Mouse (Mus musculus): Measurements from ENCODE around the gene Eif4b.

Eif4b gene

GRCm38 (mm10) chr15:102116753-102117415 lies 43.3 kb downstream of the Eif4b start:
- DNase-seq (ENCODE audit: low spot score): no peak

GRCm38 (mm10) chr15:102117461-102118443 lies 44.2 kb downstream of the Eif4b start:
- DNase-seq (ENCODE audit: low spot score): no peak

DNA sequence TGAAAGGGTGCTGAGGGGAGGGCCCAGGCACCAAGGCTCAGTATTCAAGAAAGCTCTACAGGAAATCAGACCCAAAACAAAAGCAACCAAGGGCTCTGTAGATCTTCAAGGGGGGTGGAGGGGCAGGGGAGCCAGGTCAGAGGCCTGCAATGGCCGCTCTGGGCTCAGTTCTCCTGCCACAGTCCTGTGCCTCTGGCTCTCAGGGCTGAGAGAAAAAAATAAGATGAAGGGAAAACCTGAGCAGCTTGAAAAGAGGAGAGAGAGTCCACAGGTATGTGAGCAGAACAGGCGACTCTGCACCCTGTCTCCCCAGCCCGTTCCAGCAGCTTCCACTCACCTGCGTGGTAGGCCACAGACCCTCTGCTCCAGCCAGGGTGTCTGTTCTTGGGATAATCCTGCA lies 45.0 kb downstream of the Eif4b start:
- DNase-seq (ENCODE audit: low spot score): no peak

DNA sequence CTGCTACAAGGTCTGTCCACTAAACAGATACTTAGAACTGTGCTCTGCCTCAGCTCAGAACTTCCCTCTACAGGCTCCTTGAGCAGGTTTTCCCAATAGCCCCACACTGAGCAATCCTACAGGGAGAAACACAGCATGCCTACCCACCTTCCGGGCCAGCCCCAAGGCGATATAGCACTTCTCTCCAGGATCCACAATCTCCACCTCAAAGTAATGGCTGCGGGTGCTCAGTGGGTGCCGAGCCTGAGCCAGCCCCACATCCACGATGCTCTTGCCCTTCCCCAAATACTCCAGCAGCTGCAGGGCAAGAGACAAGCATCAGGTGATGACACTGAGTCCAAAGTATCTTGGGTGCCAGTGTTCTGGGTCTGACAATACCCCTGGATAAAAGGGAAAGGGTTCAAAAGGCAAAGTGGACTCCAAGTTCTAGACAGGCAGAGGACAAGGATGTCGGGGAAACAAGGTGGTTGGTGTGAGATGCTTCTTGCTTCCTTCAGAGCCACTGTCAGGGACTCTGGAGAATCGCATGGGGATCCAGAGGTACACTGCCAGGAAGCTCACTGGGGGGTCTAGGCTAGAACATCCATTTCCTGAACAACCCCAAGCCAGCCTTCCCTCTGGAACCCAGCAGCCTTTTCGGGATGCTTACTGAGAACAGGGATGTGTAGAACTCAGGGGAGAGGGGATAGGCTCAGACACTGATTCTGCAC lies 45.7 kb downstream of the Eif4b start:
- DNase-seq (ENCODE audit: low spot score): no peak

GRCm38 (mm10) chr15:102119831-102120170 lies 46.2 kb downstream of the Eif4b start:
- no peak for DNase-seq (ENCODE audit: low spot score)

DNA sequence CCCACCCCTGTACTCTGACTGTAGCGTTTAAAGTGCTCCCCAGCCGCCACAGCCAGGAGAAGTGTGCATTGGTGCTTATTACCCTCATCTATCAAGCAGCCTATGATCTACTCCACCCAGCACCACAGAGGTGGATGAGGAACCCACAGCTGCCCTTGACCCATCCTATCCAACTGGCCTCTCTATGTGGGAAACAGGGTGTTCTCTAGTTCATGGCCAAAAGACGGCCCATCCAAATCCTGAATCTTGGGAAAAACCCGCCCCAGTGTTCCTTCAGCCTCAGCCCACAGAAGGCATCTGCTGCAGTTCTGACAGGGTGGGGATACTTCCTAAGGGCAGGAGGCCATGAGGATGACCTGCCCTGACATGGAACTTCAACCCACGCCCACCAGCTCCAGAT lies 47.0 kb downstream of the Eif4b start:
- DNase-seq (ENCODE audit: low spot score): no peak

- no peak for DNase-seq (ENCODE audit: low spot score)
Observed at GRCm38 (mm10) chr15:102126303-102126702, 52.7 kb downstream of the Eif4b start.

- no peak for DNase-seq (ENCODE audit: low spot score)
Observed at GRCm38 (mm10) chr15:102133314-102133713, 59.7 kb downstream of the Eif4b start.

- no peak for DNase-seq (ENCODE audit: low spot score)
Observed at GRCm38 (mm10) chr15:102134709-102135108, 61.1 kb downstream of the Eif4b start.

DNA sequence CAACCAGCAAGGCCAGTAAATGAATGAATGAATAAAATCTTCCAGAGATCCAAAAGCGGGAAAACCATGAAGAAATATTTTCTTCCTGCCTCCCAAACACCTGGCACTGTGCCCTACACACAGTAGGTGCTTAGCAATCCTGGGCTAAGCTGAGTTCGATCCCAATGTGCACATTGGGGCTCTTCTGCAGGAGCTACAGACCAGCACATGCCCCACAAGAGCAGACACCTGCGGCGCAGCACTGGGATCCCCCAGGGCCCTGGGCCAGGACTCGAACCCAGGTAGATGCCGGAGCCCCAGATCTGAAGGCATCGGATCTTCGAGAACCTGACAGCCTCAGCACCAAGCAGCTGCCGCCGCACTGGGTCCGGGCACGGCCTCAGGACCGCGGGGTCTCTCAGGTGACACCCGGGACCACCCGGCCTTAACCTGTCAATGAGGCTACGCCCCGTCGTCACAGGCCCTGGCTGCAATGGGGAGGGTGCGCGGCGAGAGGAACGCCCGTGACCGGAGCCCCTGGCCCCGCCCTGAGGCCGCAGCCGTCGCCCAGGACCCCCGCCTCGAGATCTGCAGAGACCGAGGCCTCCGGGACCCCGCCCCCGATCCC lies 62.1 kb downstream of the Eif4b start:
- no peak for DNase-seq (ENCODE audit: low spot score)

GRCm38 (mm10) chr15:102136129-102136758 lies 62.7 kb downstream of the Eif4b start, which contains the start of gene Spryd3:
Gene Spryd3, minus strand, starts transcription at chr15:102136234.
- peak; percentile 99 for DNase-seq (ENCODE audit: low spot score)

- no peak for DNase-seq (ENCODE audit: low spot score)
Observed at GRCm38 (mm10) chr15:102141120-102141519, 67.5 kb downstream of the Eif4b start.

- no peak for DNase-seq (ENCODE audit: low spot score)
Observed at GRCm38 (mm10) chr15:102142914-102143912, 69.6 kb downstream of the Eif4b start.

DNA sequence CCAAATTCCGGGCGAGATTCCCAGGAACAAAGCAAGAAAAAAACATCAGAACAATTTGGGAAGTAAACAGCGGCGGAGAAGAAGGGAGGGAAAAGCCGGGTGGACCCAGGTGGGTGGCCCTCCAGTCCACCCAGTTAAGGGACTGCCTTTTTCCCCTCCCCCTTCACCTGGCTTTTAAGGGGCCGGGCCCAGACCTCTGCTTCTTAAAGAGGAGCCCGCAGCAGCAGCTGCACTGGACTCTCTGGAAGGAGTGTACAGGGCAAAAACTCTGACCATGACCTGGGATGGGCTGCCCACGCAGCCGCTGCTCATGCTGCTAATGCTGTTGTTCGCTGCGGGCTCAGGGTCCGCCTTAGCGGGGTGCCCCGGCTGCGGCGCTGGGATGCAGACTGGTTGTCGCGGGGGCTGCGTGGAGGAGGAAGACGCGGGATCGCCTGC lies 70.7 kb downstream of the Eif4b start, which contains the start of gene Igfbp6:
Gene Igfbp6 (plus strand): TSS at position 89 of the 438 bp plus-strand sequence.
- DNase-seq (ENCODE audit: low spot score): no peak

DNA sequence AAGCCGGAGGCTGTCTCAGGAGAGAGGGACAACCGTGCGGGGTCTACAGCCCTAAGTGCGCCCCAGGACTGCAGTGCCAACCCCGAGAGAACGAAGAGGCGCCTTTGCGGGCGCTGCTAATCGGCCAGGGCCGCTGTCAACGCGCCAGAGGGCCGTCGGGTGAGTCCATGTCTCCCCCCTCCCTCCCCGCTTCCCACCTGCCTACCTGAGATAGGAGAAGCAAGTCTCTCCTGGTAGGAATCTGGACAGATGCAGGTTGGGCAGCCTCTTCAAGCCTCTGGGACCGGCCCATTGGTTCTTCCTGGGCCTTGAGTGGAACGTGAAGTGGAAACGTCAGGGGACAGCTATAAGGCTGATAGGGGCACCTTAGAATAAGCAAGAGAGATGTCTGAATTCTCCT lies 71.2 kb downstream of the Eif4b start:
- DNase-seq (ENCODE audit: low spot score): no peak

DNA sequence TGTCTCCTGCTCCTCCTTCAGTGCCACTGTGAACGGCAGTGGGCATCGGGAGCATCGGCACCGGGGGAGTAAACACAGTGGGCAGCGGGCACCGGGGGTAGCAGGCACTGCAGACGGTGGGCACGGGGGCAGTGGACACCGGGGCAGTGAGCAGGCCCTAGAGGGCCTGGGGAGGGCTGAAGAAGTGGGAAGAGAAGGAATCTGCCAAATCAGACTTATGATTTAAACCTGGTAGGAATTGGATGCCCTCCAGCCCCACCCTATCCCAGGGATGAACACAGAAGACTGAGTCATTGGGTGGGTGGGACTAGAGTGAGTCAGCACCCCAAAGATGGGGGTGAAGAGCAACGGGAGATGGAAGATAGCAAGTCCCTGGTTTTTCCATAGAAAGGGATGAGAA lies 71.8 kb downstream of the Eif4b start:
- no peak for DNase-seq (ENCODE audit: low spot score)

- DNase-seq (ENCODE audit: low spot score): no peak
Observed at GRCm38 (mm10) chr15:102146089-102146488, 72.5 kb downstream of the Eif4b start.

Measured in ovary, postnatal 10 days (tissue).